Mouse (Mus musculus) liver, adult 2 months (tissue): ENCODE results near the gene Adgrl1.

Experiments used
- CTCF ChIP-seq: fragments of 200-500 bp; IDR thresholded peaks from 2 replicates; pipeline ENCODE4 v1.5.1; 2011; ENCODE audit warnings: low read depth, low read length, control low read depth
- POLR2A ChIP-seq: fragments of 200-500 bp; IDR thresholded peaks from 2 replicates; pipeline ENCODE4 v1.6.1; 2011; ENCODE audit warnings: low read length, control low read depth; ENCODE audit not compliant: insufficient read depth; ENCODE audit errors: extremely low read depth

- peak; percentile 50 for TF ChIP-seq CTCF
- no peak for TF ChIP-seq POLR2A
Measured at GRCm38 (mm10) chr8:83976779-83977350, 77.0 kb downstream of the Adgrl1 start.
